Mouse (Mus musculus): ENCODE measurements around the gene Neurod1. TPM values are rescaled to one million over a fixed set of nuclear protein-coding genes. Genes with fewer than 3 reads are reported as not detected.

Neurod1 gene
- polyA plus RNA-seq (2016; fragmentation: Nextera tagmentation; extraction: Ambion mirVana): not detected in 2 replicates

- no peak within 1 kb of the TSS for H3K9ac ChIP-seq
- peak within 1 kb of the TSS; percentile 33 for H3K4me3 ChIP-seq
- H3K27me3 ChIP-seq (replicated peaks): peaks cover 71% of the 10 kb centered on the region
- ATAC-seq: no peak
- peak within 1 kb of the TSS; percentile 56 for H3K4me2 ChIP-seq
- H3K9me3 ChIP-seq (replicated peaks): no peaks in the 10 kb centered on the region
- H3K27ac ChIP-seq: no peak within 1 kb of the TSS
- H3K4me1 ChIP-seq: no peaks in the 10 kb centered on the region
- 4% methylated on average over 41 of the region's 42 CpGs for WGBS (ENCODE audit: insufficient replicate concordance)
- no peaks in the 10 kb centered on the region for H3K36me3 ChIP-seq
These were observed at the start of gene Neurod1, which contains the start of gene Cerkl for GRCm38 (mm10) chr2:79456575-79457349. Gene Neurod1, minus strand, starts transcription at chr2:79456751. Gene Cerkl, minus strand, starts transcription at chr2:79456785.

GRCm38 (mm10) chr2:79498990-79499755 lies 42.6 kb upstream of the Neurod1 start:
- 20% methylated on average over 10 of the region's 10 CpGs for WGBS (ENCODE audit: insufficient replicate concordance)
- no peaks in the 10 kb centered on the region for H3K36me3 ChIP-seq
- H3K4me2 ChIP-seq: no peak overlapping the region
- ATAC-seq: no peak
- no peak overlapping the region for H3K9ac ChIP-seq
- no peak overlapping the region for H3K4me3 ChIP-seq
- H3K27ac ChIP-seq: no peak overlapping the region
- no peaks in the 10 kb centered on the region for H3K9me3 ChIP-seq (replicated peaks)
- peaks cover 5% of the 10 kb centered on the region; the same call in 1 of the 2 replicates for H3K27me3 ChIP-seq (replicated peaks)
- no peaks in the 10 kb centered on the region for H3K4me1 ChIP-seq

- Histone ChIP-seq H3K9me3 (replicated peaks) (no peaks in the 10 kb centered on the region), H3K9ac (no peak overlapping the region), H3K27me3 (replicated peaks) (no peaks in the 10 kb centered on the region), H3K27ac (no peak overlapping the region), H3K4me1 (no peaks in the 10 kb centered on the region), H3K36me3 (no peaks in the 10 kb centered on the region), H3K4me2 (no peak overlapping the region), H3K4me3 (no peak overlapping the region)
- ATAC-seq: no peak
- WGBS (ENCODE audit: insufficient replicate concordance): 51% methylated on average over 3 of the region's 3 CpGs
These were observed 28.6 kb upstream of the Neurod1 start for GRCm38 (mm10) chr2:79485127-79485526.

- H3K36me3 ChIP-seq: no peaks in the 10 kb centered on the region
- H3K27ac ChIP-seq: no peak overlapping the region
- H3K27me3 ChIP-seq (replicated peaks): no peaks in the 10 kb centered on the region
- ATAC-seq: no peak
- H3K9me3 ChIP-seq (replicated peaks): no peaks in the 10 kb centered on the region
- no peaks in the 10 kb centered on the region for H3K4me1 ChIP-seq
- H3K4me3 ChIP-seq: no peak overlapping the region
- 73% methylated on average over 2 of the region's 2 CpGs for WGBS (ENCODE audit: insufficient replicate concordance)
- no peak overlapping the region for H3K4me2 ChIP-seq
- no peak overlapping the region for H3K9ac ChIP-seq
These were observed 26.0 kb upstream of the Neurod1 start for GRCm38 (mm10) chr2:79482511-79482910.

GRCm38 (mm10) chr2:79462411-79462810 lies 5.9 kb upstream of the Neurod1 start:
- no peaks in the 10 kb centered on the region for H3K9me3 ChIP-seq (replicated peaks)
- no peak overlapping the region for H3K4me3 ChIP-seq
- no peak overlapping the region for H3K4me2 ChIP-seq
- H3K36me3 ChIP-seq: no peaks in the 10 kb centered on the region
- 68% methylated on average over 4 of the region's 4 CpGs for WGBS (ENCODE audit: insufficient replicate concordance)
- no peak overlapping the region for H3K27ac ChIP-seq
- no peak for ATAC-seq
- H3K9ac ChIP-seq: no peak overlapping the region
- peaks cover 33% of the 10 kb centered on the region for H3K27me3 ChIP-seq (replicated peaks)
- no peaks in the 10 kb centered on the region for H3K4me1 ChIP-seq

GRCm38 (mm10) chr2:79461861-79462260 lies 5.3 kb upstream of the Neurod1 start:
- Histone ChIP-seq H3K27ac (no peak overlapping the region), H3K27me3 (replicated peaks) (peaks cover 39% of the 10 kb centered on the region), H3K4me2 (no peak overlapping the region), H3K36me3 (no peaks in the 10 kb centered on the region), H3K4me3 (no peak overlapping the region), H3K9me3 (replicated peaks) (no peaks in the 10 kb centered on the region), H3K9ac (no peak overlapping the region), H3K4me1 (no peaks in the 10 kb centered on the region)
- no peak for ATAC-seq
- WGBS (ENCODE audit: insufficient replicate concordance): 49% methylated on average over 2 of the region's 2 CpGs

GRCm38 (mm10) chr2:79460586-79460985 lies 4.0 kb upstream of the Neurod1 start:
- H3K27ac ChIP-seq: no peak overlapping the region
- H3K27me3 ChIP-seq (replicated peaks): peaks cover 52% of the 10 kb centered on the region
- ATAC-seq: no peak
- no peak overlapping the region for H3K4me3 ChIP-seq
- H3K9ac ChIP-seq: no peak overlapping the region
- WGBS (ENCODE audit: insufficient replicate concordance): 0% methylated on average over 2 of the region's 2 CpGs
- no peak overlapping the region for H3K4me2 ChIP-seq
- no peaks in the 10 kb centered on the region for H3K9me3 ChIP-seq (replicated peaks)
- no peaks in the 10 kb centered on the region for H3K4me1 ChIP-seq
- H3K36me3 ChIP-seq: no peaks in the 10 kb centered on the region

GRCm38 (mm10) chr2:79460107-79460506 lies 3.6 kb upstream of the Neurod1 start:
- no peak overlapping the region for H3K4me3 ChIP-seq
- 10% methylated on average over 14 of the region's 14 CpGs for WGBS (ENCODE audit: insufficient replicate concordance)
- no peak for ATAC-seq
- no peak overlapping the region for H3K27ac ChIP-seq
- no peaks in the 10 kb centered on the region for H3K36me3 ChIP-seq
- H3K9me3 ChIP-seq (replicated peaks): no peaks in the 10 kb centered on the region
- H3K4me1 ChIP-seq: no peaks in the 10 kb centered on the region
- peaks cover 56% of the 10 kb centered on the region for H3K27me3 ChIP-seq (replicated peaks)
- no peak overlapping the region for H3K4me2 ChIP-seq
- no peak overlapping the region for H3K9ac ChIP-seq

- Histone ChIP-seq H3K4me2 (no peak overlapping the region), H3K36me3 (no peaks in the 10 kb centered on the region), H3K4me3 (no peak overlapping the region), H3K27me3 (replicated peaks) (peaks cover 64% of the 10 kb centered on the region), H3K27ac (no peak overlapping the region), H3K9ac (no peak overlapping the region), H3K4me1 (no peaks in the 10 kb centered on the region), H3K9me3 (replicated peaks) (no peaks in the 10 kb centered on the region)
- 6% methylated on average over 44 of the region's 44 CpGs for WGBS (ENCODE audit: insufficient replicate concordance)
- ATAC-seq: no peak
These were observed 2.8 kb upstream of the Neurod1 start for GRCm38 (mm10) chr2:79459061-79460045.

- no peak overlapping the region for H3K27ac ChIP-seq
- WGBS (ENCODE audit: insufficient replicate concordance): 19% methylated on average over 3 of the region's 3 CpGs
- ATAC-seq: no peak
- no peak overlapping the region for H3K4me3 ChIP-seq
- no peak overlapping the region for H3K4me2 ChIP-seq
- H3K4me1 ChIP-seq: no peaks in the 10 kb centered on the region
- H3K27me3 ChIP-seq (replicated peaks): peaks cover 71% of the 10 kb centered on the region
- no peaks in the 10 kb centered on the region for H3K36me3 ChIP-seq
- no peak overlapping the region for H3K9ac ChIP-seq
- H3K9me3 ChIP-seq (replicated peaks): no peaks in the 10 kb centered on the region
These were observed 1.4 kb upstream of the Neurod1 start for GRCm38 (mm10) chr2:79457932-79458331.

GRCm38 (mm10) chr2:79457434-79457833 lies 883 bp upstream of the Neurod1 start:
- Histone ChIP-seq H3K36me3 (no peaks in the 10 kb centered on the region), H3K4me3 (no peak overlapping the region), H3K9ac (no peak overlapping the region), H3K4me1 (no peaks in the 10 kb centered on the region), H3K9me3 (replicated peaks) (no peaks in the 10 kb centered on the region), H3K27me3 (replicated peaks) (peaks cover 71% of the 10 kb centered on the region), H3K4me2 (no peak overlapping the region), H3K27ac (no peak overlapping the region)
- WGBS (ENCODE audit: insufficient replicate concordance): 58% methylated on average over 3 of the region's 3 CpGs
- no peak for ATAC-seq
